Comparison of ENCODE assay signal across 8 mouse cellular contexts in the genomic region with DNA sequence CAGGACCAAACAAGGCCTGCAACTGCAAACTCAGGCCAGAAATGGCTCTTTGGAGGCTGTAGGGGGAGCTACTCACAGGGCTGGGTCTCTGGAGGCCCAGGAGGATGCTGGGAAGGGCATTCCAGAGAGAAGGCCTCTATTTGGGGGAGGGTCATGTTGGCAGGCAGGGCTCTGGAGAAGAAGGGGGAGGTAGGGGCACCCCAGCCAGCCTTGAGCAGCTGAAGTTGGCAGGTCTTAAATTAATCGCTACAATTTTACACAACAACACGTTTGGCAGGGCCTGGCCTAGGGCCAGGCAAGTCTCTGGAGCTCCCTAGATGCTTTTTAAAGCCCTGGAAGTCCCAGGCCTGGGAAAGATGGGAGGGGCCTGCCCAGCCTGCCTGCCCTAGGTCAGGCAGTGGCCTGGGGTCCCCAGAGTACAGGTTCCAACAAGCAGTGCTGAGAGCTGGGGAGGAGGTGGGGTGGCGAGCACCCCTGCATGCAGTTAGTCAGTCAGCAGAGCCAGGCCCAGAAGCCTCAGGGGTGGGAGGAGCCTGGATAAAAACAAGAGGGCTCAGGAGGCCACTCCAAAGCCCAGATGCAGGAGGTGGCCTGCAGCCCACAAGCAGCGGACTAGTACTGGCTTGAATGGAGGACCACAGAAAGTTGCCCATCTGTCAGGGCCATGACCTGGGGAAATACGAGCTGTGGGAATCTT. TPM values are rescaled to one million over a fixed set of nuclear protein-coding genes. Genes with fewer than 3 reads are reported as not detected.
A peak's percentile ranks its signal among the peaks of the same experiment; 100 is the strongest.
DNase-seq lines count a peak whose midpoint lies in the region; ATAC-seq lines count a peak whose summit lies in the region.

No protein-coding gene starts in this region.

- peak; percentile 41 to 61 for DNase-seq in urinary bladder, postnatal 36 days (ENCODE audit: low spot score in 2 of 2)
- DNase-seq in urinary bladder, postnatal 10 days (ENCODE audit: low spot score), result no peak
- peak; percentile 58 to 71 for DNase-seq in heart, postnatal 14 days
- peak; percentile 68 to 84 for DNase-seq in kidney, postnatal 25 days
- peak; percentile 49 for DNase-seq in neural tube, embryonic 10.5 days (ENCODE audit: extremely low spot score, low spot score)
- DNase-seq in thymus, postnatal 14 days, result no peak

- ATAC-seq in embryonic facial prominence, embryonic 15.5 days (ENCODE audit: insufficient number of reproducible peaks, low FRiP score, low TSS enrichment, low read depth), result peak; percentile 52
- ATAC-seq in activated CD4-positive, CD25-positive, alpha-beta regulatory T cell, adult 4 months, result no peak

- no peaks in the 10 kb centered on the region for H3K27me3 ChIP-seq in embryonic facial prominence, embryonic 15.5 days

- no peaks in the 10 kb centered on the region for H3K9me3 ChIP-seq in embryonic facial prominence, embryonic 15.5 days (replicated peaks)

- 10% methylated on average over 5 of the region's 5 CpGs for WGBS in embryonic facial prominence, embryonic 15.5 days

- H3K27ac ChIP-seq in embryonic facial prominence, embryonic 15.5 days (replicated peaks), result peak overlapping the region; percentile 86

- intact Hi-C loops in heart, postnatal 14 days (cut with DNase I), result no loop called here

- no peak overlapping the region for H3K9ac ChIP-seq in embryonic facial prominence, embryonic 15.5 days

- peaks cover 81% of the 10 kb centered on the region for H3K4me1 ChIP-seq in embryonic facial prominence, embryonic 15.5 days

- no peak overlapping the region for H3K4me3 ChIP-seq in embryonic facial prominence, embryonic 15.5 days (replicated peaks)

- peaks cover 63% of the 10 kb centered on the region for H3K36me3 ChIP-seq in embryonic facial prominence, embryonic 15.5 days

- 0 out of 2 replicates have a peak overlapping the region, but pooled peaks have one; percentile 10 for H3K4me2 ChIP-seq in embryonic facial prominence, embryonic 15.5 days (replicated peaks)

RNA-seq across cellular contexts. Expression of gene Plxna1, which starts 10.8 kb away (rescaled TPM):
- polyA plus RNA-seq in embryonic facial prominence, embryonic 15.5 days (2015; fragmentation: Nextera tagmentation; extraction: Ambion mirVana), result 31.7 and 33.2 TPM in 2 replicates
- 10 to 100 TPM; 26.2 to 32.6 TPM for total RNA-seq in heart, postnatal 14 days (2021)
- under 1 TPM; 0.52 to 0.99 TPM for polyA plus RNA-seq in activated CD4-positive, CD25-positive, alpha-beta regulatory T cell, adult 4 months (2017; shearing (Covaris generic))

Comparison
In these comparisons a context has a peak if more than half of its experiments do, and no peak if none do; other contexts are left out.
1. DNase-seq: peak in urinary bladder, postnatal 36 days (2 of 2), heart, postnatal 14 days (2 of 2), kidney, postnatal 25 days (2 of 2) and neural tube, embryonic 10.5 days (single experiment); none in urinary bladder, postnatal 10 days (single experiment) and thymus, postnatal 14 days (single experiment).
2. RNA of gene Plxna1, which starts 10.8 kb away (polyA plus RNA-seq): 31.7 to 33.2 TPM in embryonic facial prominence, embryonic 15.5 days; 0.52 to 0.99 TPM in activated CD4-positive, CD25-positive, alpha-beta regulatory T cell, adult 4 months; every median in the first group is over 10 times any median in the second.